Mouse (Mus musculus): ENCODE results near the gene Vegfb.

The Vegfb gene

DNA sequence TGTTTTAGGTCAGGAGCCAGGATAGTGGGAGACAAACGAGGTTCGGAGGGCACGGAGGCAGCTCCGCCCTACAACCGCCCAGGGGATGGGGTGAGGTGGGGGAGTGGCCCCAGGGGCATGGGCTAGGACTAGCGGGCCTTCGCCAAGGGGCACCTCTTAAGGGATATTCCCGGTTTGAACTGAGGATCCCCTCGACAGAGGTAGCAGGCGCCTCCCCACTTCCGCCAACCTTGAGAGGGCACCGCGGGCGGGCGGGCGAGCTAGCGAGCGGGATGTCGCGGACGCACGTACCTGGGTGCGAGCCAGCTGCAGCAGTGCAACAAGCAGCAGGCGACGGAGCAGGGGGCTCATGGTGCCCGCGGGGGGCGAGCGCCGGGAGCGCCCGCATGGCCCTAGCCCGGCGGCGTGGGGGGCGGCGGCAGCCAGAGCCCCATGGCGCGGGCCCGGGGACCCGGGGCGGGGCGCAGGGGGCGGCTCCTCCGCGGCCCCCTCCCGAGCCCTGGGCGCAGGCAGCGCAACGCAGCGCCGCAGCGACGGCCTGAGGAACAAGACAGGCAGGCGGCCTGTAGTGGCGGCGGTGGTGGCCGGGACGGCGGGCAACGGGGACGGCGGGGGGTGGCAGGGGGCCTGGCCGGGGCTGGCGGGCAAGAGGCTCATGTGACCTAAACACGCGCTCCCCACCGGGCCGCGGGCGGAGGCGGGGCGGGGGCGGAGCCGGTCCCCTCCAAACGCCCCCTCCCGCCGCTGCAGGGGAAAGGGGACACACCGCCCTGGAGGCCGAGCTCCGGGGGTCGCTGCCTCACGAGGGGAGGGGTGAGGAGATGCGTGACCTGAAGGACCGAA lies at the start of gene Vegfb:
Gene Vegfb (minus strand): TSS at position 591 of the 843 bp plus-strand sequence.
- peak; percentile 24 for ATAC-seq (ENCODE audit: insufficient number of reproducible peaks, low FRiP score, low TSS enrichment)

DNA sequence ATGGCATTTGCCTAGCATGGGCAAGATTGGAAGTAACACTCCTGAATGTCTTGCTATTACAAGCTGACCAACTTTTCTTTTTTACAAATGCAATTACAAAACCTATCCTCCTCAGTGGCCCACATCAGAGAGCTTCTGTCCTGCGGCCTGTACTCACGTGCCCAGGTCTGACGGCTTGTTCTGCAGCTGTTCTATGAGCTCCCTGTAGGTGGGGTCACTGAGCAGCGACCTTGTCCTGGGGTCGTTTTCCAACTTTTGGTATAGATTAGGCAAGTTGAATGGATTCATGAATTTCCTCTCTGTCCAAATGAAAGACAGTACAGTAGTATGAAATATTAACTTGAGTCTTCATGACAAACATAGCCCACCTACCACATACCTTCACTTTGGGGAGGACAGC lies 46.6 kb upstream of the Vegfb start:
- ATAC-seq (ENCODE audit: insufficient number of reproducible peaks, low FRiP score, low TSS enrichment), result no peak

DNA sequence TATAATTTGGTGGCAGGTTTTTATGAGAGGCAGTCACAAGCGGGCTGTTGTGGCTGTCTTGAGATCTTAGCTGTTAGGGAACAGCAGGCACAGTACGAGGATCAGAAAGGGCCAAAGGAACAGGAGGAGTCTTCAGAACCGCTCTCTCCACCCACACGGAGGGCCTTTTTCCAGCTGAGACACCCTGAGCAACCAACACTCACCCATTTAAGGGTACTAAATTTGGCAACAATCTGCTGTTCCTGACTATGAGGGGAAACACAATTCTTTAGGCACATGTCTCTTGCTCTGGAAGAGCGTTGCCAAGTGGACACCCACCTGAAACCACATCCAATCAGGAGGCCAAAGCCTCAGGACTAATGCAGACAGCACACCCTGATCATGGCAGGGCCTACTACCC lies 42.1 kb upstream of the Vegfb start:
- ATAC-seq (ENCODE audit: insufficient number of reproducible peaks, low FRiP score, low TSS enrichment), result no peak

DNA sequence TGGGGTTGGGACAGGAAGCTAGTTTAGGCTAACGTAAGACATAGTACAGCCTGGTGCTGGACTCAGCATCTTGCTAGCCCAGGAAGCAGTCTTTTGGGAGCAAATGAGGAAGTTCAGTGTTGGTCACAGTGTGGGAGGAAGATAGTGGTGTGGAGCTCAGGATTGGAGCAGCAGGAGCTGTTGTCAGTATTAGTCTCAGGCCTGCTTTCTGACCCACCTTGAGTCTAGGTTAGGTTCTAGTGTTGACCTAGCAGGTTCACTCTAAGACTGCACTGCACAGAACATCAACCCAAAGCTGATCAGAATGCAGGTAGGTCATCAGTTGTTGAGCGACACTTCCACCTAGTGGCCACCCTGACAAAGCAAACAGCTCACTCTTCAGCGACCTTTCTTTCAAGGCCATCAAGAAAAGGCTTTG lies 32.8 kb upstream of the Vegfb start:
- peak; percentile 45; the same call in 1 of the 2 replicates for ATAC-seq (ENCODE audit: insufficient number of reproducible peaks, low FRiP score, low TSS enrichment)

DNA sequence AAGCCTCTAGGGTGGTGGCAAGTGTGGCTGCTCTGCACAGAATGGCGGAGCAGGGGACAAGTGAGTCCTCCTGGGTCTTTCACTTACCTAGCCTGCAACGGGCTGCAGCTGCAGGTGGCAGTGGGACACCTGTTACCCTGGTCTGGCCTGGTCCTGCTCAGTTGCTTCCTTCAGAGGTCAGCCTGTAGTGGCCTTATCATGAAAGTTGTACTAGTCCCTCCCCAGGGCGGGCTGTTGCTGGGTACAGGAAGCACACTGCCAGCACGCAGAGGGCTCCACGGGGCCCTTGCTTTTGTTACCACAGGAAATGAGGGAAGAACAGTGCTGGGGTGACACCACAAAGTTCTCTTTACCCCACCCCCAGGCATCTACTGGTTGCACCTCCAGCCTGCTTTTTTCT lies 31.7 kb upstream of the Vegfb start, which contains the start of gene Fermt3:
Gene Fermt3 (minus strand): TSS at position 279 of the 400 bp plus-strand sequence.
- no peak for ATAC-seq (ENCODE audit: insufficient number of reproducible peaks, low FRiP score, low TSS enrichment)

DNA sequence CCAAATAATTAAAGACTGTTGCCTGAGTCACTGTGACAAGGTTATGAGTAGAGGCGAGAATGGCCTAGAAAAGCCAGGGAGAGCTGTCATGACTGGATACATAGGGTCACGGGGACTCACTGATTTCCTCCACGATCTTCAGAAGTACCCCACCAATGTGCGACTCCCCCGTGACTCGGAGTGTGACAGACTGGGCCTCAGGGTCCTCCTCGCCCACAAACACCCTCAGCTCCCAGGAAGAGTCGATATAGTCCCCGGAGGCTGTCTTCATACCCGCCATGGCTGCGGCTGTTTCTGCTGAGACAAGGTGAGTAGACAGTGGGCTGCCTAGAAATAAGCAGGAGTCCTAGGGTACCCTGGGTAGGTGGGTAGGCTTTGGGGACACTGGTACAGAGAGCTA lies 31.1 kb upstream of the Vegfb start:
- no peak for ATAC-seq (ENCODE audit: insufficient number of reproducible peaks, low FRiP score, low TSS enrichment)

DNA sequence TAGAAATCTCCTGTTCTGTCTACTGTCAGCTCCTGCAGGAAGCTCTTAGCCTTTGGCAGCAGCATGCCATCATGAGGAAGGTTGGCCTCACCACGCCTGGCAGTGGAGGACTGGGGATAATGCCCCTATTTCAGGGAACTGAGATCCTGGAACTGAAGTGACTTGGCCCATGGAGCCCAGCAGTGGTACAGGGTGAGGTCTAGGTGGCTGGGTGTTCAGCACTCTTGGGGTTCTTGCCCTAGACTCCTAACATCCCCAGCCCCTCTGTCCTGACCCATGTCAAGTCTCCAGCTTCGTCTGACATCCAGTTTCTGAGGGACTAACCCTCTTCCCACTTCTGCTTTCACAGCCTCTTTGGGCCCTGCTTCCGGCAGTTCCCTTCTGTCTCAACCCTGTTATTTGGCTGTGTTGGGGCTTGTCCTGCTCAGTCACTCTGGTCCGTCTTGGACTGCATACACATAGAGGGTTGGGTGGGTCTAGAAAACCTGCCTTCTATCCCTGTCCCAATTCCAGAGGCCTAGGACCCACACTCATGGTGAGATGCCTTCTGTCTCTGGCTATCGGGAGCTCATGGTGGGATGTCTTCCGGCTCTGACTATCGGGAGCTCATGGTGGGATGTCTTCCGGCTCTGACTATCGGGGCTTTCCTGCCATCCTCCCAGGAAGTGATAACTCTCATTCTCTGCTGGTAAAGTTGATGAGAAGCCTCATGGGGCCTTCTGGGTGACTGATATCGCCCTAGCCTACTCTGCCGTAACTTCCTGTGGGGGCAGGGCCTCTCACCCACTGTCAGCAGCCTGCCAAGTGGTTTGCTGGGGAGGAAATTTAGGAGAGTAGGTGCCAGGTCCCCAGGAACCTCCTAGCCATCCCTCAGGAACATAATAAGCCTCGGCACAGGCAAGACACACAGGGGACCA lies 30.3 kb upstream of the Vegfb start:
- no peak for ATAC-seq (ENCODE audit: insufficient number of reproducible peaks, low FRiP score, low TSS enrichment)

DNA sequence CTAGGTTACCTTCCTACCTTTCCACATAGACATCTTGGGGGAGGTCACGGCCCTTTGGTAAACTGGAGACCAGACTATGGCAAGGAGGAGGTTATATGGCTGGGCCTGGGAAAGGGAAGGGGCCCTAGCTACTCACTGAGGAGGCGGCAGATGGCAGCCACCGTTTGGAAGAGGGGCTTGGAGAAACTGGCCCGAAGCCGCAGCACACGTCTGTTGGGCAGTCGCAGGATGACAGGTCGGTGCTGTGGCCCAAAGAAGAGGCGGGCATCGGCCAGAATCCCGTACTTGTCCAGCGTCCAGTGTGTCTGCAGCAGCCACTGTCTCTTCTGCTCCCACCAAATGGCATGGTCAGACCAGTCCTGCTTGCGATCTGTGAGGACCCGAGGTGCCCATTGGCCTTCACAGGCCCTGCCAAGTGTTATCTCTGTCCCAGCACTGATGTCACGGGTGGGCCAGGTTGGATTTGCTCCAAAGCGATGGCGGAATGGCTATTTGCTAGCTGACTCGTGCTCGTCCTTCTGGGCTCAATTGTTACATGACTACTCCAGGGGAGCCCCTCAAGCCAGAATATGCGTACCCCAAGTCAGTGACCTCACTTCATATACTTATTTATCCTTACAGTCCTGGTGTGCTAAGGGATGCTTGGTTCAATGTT lies 27.2 kb upstream of the Vegfb start:
- no peak for ATAC-seq (ENCODE audit: insufficient number of reproducible peaks, low FRiP score, low TSS enrichment)

DNA sequence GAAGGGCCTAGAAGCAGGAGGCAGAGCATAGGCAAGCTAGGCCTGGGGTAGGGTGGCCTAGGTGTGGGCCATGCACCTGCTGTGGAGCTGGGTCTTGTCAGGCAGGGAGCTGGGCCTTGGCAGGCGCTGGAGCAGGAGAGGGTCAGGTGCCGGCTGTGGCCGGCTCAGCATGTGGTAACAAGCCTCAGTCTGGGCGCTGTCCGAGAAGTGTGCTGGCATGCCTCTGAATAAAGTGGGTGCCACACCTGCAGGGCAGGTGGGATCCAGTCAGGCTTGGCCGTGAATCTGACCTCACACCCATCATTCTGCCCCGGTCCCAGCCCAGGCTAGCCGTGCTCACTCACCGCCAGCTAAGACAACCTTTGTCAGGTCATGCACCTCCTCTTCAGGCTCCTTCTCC lies 26.5 kb upstream of the Vegfb start:
- ATAC-seq (ENCODE audit: insufficient number of reproducible peaks, low FRiP score, low TSS enrichment), result no peak

DNA sequence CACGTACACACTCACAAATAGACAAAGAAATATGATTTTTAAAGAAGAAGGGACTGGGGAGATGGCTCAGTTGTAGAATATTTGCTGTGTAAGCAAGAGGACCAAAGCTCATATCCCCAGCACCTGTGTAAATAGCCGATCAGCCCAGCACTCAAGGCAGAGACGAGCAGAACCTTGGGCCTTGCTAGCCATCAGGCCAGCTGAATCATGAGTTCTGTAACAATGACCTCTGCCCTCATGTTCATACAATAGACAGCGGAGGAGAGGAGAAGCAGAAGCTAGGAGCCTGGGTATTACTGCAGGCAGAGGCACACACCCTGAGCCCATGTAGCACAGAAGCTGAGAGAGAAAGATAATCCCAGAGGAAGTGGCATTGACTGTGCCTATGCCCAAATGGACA lies 25.0 kb upstream of the Vegfb start:
- no peak for ATAC-seq (ENCODE audit: insufficient number of reproducible peaks, low FRiP score, low TSS enrichment)

DNA sequence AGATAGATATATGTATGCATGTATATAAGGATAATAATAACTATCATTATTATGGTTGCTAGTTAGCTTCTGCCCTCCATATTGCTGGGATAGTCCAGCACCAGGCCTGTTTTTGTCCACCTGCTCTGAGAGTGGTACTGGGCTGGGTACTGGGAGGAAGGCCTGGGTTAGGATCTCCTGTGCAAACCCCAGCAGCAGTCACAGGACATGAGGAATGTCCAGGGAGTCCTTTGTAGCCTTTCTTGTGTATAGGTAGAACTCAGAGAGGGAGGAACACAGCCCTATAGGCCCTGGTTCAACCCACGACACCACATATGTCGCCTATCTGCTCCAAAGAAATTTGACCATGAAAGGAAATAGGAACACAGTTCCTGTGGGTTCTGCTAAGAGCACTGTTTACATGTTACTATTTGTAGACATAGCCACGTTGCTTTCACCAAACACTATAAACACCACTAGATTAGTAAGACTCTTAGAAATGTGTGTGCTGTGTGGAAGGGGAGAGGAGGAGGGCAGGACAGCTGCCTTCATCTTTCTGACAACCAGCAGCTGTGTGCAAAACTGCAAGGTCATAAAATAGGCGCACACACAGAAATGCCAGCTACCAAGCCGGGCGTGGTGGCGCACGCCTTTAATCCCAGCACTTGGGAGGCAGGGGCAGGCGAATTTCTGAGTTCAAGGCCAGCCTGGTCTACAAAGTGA lies 19.6 kb upstream of the Vegfb start:
- ATAC-seq (ENCODE audit: insufficient number of reproducible peaks, low FRiP score, low TSS enrichment), result no peak

DNA sequence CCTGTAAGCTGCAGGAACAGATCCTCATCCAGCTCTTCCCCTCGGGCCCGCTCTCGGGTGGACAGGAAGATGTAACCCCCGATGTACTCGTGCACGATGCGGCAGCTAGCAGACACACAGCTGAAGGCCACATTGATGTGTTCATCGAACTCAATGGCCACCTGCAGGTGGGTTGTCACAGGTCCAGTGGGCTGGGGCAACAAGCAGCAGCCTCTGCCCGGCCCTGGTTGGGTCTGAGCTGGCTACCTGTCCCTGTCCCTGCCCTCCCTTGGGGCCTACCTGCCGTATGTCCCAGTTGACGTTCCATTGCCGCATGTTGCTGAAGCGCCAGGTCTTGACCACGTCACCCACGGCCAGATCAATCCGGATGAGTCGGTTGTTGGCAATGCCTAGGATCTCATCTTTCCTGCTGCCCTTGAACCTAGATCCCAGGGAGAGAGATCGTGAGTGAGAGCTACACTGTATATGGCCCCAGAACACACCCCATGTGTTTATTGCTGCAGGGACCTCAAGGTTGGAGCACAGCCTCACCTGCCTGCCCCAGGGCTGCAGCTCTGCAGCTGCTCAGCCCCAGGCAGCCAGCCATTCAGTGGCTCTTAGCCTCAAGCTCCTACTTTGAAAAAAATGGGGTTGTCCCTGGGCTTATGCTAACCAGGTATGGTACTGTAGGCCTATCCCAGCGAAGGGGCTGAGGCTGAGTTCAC lies 12.1 kb upstream of the Vegfb start:
- ATAC-seq (ENCODE audit: insufficient number of reproducible peaks, low FRiP score, low TSS enrichment), result no peak

DNA sequence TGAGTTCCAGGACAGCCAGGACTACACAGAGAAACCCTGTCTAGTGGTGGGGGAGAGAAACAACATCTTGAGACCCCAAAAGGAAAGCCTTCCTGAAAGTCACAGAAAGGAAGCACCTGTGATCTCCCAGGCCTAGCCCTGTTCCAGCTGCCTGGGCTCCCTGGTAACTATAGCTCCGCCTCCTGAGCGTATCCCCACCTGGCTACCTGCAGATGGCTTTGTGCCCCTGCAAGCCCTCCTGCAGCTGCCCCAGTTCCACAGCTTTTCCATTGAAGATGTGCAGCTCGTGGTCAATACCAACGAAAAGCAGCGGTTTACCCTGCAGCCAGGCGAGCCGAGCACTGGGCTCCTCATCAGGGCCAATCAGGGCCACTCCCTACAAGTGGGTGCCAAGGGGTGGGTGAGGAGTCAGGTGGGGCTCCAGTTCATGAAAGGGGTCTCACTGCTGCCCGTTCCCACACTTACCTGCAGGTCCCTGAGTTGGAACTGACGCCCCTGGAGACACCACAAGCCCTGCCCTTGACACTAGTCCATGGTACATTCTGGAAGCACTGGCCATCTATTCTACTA lies 10.4 kb upstream of the Vegfb start:
- ATAC-seq (ENCODE audit: insufficient number of reproducible peaks, low FRiP score, low TSS enrichment), result no peak

DNA sequence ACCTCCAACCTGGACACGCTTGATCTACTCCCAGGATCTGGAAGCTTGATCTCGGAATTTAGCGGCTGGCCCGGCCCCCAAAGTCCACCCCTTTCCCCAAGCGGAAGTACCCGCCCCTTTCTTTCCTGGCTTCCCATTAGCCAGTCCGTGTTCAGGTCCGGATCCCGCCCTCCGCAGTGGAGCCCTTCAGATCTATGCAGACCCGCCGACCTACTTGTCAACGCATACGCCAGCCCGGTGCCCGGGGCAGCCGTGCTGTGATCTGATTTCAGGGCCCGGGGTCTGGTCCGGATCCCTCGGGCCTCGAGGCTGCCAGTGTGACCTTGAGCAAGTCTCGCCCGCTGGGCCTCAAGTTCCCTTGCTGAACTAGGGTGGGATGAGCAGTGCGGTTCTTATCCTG lies 8.6 kb upstream of the Vegfb start, which contains the start of the genes Nudt22 and Trpt1:
Gene Nudt22 (minus strand): TSS at position 112 of the 400 bp plus-strand sequence.
Gene Trpt1 (plus strand): TSS at position 126 of the 400 bp plus-strand sequence.
- ATAC-seq (ENCODE audit: insufficient number of reproducible peaks, low FRiP score, low TSS enrichment), result peak; percentile 64

DNA sequence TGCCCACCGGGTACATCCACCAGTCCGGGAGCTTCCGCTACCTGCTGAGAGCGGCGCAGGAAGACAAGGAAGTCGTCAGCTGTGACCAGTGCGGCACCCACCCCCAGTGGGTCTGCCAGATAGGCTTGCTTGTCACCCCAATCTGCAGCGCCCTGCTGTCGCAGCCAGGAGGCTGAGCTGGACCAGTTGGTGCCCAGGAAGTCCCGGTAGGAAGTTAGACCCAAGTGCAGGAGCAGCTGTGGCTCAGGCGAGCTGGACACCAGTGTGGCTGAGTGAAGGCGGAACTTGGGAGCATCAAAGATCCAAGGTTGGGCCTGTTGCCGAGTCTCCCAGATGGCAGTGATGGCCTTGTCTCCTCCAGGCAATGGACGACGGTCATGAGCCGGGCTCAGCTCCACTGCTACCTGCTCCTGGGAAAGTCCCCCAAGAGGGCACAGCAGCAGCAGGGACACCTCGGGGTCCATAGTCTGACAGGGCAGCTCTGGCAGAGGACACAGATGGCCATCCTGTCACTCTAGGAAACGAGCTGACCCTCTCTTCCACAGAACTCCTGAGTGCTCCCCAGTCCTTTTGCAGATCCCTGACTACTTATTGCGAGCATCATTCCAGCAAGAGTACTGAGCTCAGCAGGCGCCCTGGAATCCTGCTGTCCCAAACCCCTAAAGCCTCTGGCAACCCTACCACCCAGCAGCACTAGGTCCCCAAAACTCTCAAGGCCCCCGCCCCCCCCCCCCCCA lies 8.0 kb upstream of the Vegfb start:
- no peak for ATAC-seq (ENCODE audit: insufficient number of reproducible peaks, low FRiP score, low TSS enrichment)

DNA sequence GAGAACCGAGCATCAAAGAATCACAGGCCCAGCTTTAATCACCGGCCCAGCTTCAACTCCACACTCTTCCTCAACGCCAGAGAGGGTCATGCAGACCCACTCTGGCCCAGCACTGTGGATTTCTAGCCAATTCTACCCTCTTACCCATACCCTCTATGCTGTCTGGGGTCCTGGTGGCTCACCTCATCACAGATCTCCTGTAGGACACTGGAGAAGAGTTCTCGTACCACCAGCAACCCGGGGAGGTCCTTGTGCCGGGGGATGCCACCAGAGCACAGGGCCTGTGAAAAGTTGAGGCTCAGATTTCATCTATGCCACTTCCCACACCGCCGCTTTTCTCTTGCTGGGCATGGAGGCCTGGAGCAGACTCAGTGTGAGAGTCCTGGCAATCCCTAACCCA lies 7.0 kb upstream of the Vegfb start:
- ATAC-seq (ENCODE audit: insufficient number of reproducible peaks, low FRiP score, low TSS enrichment), result no peak

DNA sequence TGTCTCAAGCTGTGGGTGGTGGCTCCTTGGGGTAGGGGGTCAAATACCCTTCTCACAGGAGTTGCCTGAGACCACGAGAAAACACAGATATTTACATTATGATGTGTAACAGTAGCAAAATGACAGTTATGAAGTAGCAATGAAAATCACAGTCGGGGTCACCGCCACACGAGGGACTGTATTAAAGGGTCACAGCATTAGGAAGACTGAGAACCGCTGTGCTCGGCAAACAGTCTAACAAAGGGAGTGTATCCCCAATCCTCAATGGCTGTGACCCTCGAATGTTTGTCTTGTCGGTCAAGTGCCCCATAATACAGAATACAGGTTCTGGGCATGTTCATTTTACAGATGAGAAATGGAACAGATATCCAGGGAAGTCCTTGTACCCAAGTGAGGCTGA lies 6.6 kb upstream of the Vegfb start:
- no peak for ATAC-seq (ENCODE audit: insufficient number of reproducible peaks, low FRiP score, low TSS enrichment)

DNA sequence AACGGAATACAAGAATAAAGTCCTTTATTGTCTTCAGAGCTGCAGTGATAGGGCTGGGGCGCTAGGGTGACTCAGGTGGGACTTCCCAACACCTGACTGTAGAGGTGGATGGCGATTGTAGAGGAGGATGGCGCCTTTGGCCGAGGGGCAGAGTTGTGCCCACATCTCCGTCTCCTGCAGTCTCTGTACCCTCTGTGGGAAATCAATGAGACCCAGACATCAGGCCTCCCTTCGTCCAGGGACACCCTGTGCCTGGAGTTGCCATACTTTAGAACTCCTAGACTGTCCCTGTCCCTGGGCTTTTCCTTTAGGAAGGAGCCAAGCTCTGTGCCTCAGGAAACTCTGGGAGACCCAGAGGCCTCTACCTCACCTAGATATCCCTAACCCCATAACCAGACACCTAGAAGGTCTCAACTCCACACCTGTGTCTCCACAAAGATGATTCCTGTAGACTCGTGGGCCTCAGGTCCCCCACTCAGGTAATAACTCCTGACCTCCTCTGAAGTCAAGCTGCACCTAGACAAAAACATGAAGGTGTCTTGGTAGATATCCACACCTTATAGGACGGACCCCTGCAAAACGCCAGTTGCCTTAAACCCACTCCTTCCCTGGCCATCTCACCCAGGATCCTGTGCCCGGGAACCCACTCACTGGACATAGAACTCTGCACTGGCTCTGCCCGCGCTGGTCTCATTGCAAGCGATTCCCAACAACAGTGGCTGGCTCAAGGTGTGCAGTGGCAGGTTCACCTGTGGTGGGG lies 5.7 kb upstream of the Vegfb start:
- ATAC-seq (ENCODE audit: insufficient number of reproducible peaks, low FRiP score, low TSS enrichment), result no peak
